ENCODE assay signal across 32 mouse cellular contexts in the genomic region with DNA sequence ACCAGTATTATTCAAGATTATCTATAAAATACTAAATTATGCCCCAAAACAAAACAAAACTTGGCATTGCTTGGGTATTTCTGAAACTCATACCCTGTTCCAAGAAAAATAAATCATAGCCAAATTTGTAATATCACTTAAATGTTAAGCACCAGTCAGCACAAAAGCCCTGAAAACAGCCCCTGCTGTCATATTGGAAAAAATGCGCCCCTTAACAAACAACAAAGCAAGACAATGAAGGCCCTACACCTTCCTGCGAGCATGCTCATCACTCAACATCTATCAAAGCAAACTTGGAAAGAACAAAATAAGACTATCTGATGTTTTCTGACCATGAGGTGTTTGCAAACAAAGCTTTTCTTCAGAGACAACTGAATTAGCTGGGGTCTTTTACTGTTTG.
"Had no signal": no experiment of that assay in that cellular context is flagged by ENCODE, and none has a peak within 500 bp of the region (broad histone marks: within the 10 kb centered on the region; RNA-seq: fewer than 3 reads in every experiment).

No protein-coding gene starts in this region.

- H3K4me2 ChIP-seq: limb, embryonic 12.5 days; limb, embryonic 13.5 days; limb, embryonic 15.5 days; liver, embryonic 11.5 days; liver, embryonic 12.5 days; liver, embryonic 13.5 days; liver, embryonic 15.5 days; lung, embryonic 14.5 days; lung, embryonic 15.5 days; midbrain, embryonic 11.5 days; midbrain, embryonic 12.5 days; midbrain, embryonic 13.5 days; midbrain, embryonic 15.5 days; neural tube, embryonic 12.5 days; neural tube, embryonic 13.5 days had no signal

- H3K36me3 ChIP-seq: limb, embryonic 10.5 days; limb, embryonic 12.5 days; limb, embryonic 13.5 days; limb, embryonic 15.5 days; liver, embryonic 12.5 days; liver, embryonic 13.5 days; liver, embryonic 15.5 days; lung, embryonic 15.5 days; midbrain, embryonic 10.5 days; midbrain, embryonic 12.5 days; midbrain, embryonic 13.5 days; midbrain, embryonic 15.5 days; neural tube, embryonic 12.5 days; neural tube, embryonic 13.5 days had no signal

- H3K9ac ChIP-seq: limb, embryonic 12.5 days; limb, embryonic 13.5 days; limb, embryonic 15.5 days; liver, embryonic 12.5 days; liver, embryonic 13.5 days; liver, embryonic 14.5 days; liver, embryonic 15.5 days; lung, embryonic 14.5 days; lung, embryonic 15.5 days; midbrain, embryonic 12.5 days; midbrain, embryonic 13.5 days; midbrain, embryonic 15.5 days; neural tube, embryonic 12.5 days; neural tube, embryonic 13.5 days had no signal

- H3K27me3 ChIP-seq: limb, embryonic 12.5 days; limb, embryonic 13.5 days; limb, embryonic 15.5 days; liver, embryonic 12.5 days; liver, embryonic 13.5 days; liver, embryonic 15.5 days; lung, embryonic 15.5 days; megakaryocyte, embryonic 14.5 days; midbrain, embryonic 12.5 days; midbrain, embryonic 13.5 days; midbrain, embryonic 15.5 days; neural tube, embryonic 12.5 days; neural tube, embryonic 13.5 days had no signal

- H3K4me3 ChIP-seq: limb, embryonic 10.5 days; limb, embryonic 12.5 days; limb, embryonic 13.5 days; limb, embryonic 15.5 days; liver, embryonic 12.5 days; liver, embryonic 13.5 days; liver, embryonic 15.5 days; lung, embryonic 15.5 days; megakaryocyte, embryonic 14.5 days; midbrain, embryonic 10.5 days; midbrain, embryonic 12.5 days; midbrain, embryonic 13.5 days; midbrain, embryonic 15.5 days; myocyte; neural tube, embryonic 12.5 days; neural tube, embryonic 13.5 days had no signal

- ATAC-seq: liver, embryonic 12.5 days; lung, postnatal 0 days; midbrain, embryonic 13.5 days; midbrain, embryonic 15.5 days; midbrain, embryonic 16.5 days had no signal

- H3K9me3 ChIP-seq: limb, embryonic 10.5 days; limb, embryonic 12.5 days; limb, embryonic 13.5 days; limb, embryonic 15.5 days; liver, embryonic 12.5 days; liver, embryonic 13.5 days; liver, embryonic 15.5 days; lung, embryonic 15.5 days; megakaryocyte, embryonic 14.5 days; midbrain, embryonic 10.5 days; midbrain, embryonic 12.5 days; midbrain, embryonic 13.5 days; midbrain, embryonic 15.5 days; neural tube, embryonic 12.5 days; neural tube, embryonic 13.5 days had no signal

- DNase-seq: left cerebral cortex, postnatal 4 days; liver; liver, embryonic 13.5 days; lung, adult 18-20 months; lung, adult 2 months; lung, embryonic 14.5 days; lung, postnatal 10 days; lung, postnatal 14 days; lung, postnatal 36 days; lung, postnatal 4 days; midbrain, embryonic 14.5 days had no signal

- H3K4me1 ChIP-seq: limb, embryonic 10.5 days; limb, embryonic 15.5 days; midbrain, embryonic 12.5 days; midbrain, embryonic 15.5 days; neural tube, embryonic 12.5 days had no signal

- H3K27ac ChIP-seq: limb, embryonic 10.5 days; limb, embryonic 12.5 days; limb, embryonic 13.5 days; limb, embryonic 15.5 days; liver, embryonic 12.5 days; liver, embryonic 13.5 days; liver, embryonic 14.5 days; liver, embryonic 15.5 days; lung, embryonic 15.5 days; macrophage; midbrain, embryonic 10.5 days; midbrain, embryonic 12.5 days; midbrain, embryonic 13.5 days; midbrain, embryonic 15.5 days; neural tube, embryonic 12.5 days; neural tube, embryonic 13.5 days had no signal
